Mouse (Mus musculus) gonadal fat pad, adult 2 months (tissue): ENCODE data around the gene Reln. TPM values are rescaled to one million over a fixed set of nuclear protein-coding genes. Genes with fewer than 3 reads are reported as not detected.

Source experiments
- DNase-seq: peaks from one replicate; pipeline ENCODE4 v3.0.0-alpha.2; 2012; ENCODE audit warnings: low read depth
- polyA plus RNA-seq: library from polyadenylated mRNA; depleted of rRNA; stranded (reverse); fragments of >200 nt; gene quantifications from 2 replicates; pipeline ENCODE4 v1.2.3, GENCODE M21; 2012

The Reln gene
- polyA plus RNA-seq, 1 experiment: 7.8 TPM

DNA sequence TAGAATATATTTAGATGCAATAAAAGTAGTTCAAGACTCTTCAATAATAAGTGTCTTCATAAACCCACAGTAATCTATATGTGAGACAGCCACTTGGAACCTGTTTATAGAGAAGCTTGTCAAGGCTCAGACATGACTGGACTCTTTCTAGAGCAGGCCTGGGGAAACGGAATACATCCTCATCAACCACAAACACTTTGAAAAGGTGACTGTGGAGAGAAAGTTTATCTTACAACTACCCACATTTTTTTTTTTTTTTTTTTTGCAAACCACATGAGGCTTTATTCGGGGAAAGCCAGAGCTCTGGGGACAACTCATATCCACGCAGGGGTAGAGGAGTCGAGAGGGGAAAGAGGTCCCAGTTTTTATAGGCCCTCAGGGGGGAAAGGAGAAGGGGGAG lies 36.6 kb downstream of the Reln start:
- DNase-seq: no peak

DNA sequence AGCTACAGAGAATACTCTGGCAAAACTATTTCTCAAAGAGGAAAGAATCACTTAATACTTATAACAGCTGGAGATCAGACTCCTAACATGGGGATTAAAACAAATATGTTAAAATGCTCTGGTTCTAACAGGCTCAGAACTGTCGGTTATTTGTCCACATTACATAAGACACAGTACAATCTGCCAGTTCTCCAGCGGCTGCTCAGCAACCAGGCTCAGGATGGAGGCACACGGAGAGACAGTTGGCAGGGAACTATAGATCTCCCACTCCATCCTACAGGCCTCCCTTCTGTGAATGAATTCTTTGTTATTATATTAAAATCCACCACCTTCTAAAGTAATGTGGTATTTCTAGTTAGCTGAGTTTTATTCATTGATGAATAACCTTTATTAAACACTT lies 37.4 kb downstream of the Reln start:
- no peak for DNase-seq

DNA sequence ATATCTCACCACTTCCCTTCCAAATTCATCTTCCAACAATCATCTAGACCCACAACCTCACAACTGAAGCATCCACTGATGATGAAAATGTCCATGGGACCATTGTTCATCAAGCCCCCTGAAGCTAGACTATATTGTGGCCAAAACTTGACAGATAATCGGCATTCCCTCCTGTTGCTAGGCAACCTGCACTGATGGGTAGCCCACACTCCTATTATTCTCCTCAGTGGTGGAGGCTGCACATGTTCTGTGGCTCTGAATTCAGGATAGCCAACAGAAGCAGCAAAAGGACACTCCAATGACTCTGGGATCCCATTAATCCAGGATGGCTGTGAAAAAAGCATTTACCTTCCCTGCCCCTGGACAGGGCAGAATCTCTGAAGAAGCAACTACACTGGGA lies 40.8 kb downstream of the Reln start:
- DNase-seq: no peak

DNA sequence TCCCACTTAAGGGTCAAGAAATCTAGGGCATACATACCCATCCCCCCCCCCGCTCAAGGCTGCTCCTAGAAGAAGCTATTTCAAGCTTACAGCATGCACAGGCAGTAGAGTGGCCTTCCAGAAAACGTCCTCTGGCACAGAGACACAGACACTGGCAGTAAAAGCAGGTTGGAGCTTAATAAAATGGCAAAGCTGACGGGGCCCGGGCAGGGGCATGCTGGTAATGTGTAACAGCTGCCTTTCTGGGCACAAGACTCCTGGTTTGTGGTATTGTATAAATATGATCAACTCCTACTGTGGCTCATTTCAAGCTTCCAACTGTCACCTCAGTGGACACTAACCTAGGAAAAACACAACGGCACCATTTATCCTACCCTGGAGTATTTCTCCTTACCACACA lies 42.2 kb downstream of the Reln start:
- DNase-seq: no peak

DNA sequence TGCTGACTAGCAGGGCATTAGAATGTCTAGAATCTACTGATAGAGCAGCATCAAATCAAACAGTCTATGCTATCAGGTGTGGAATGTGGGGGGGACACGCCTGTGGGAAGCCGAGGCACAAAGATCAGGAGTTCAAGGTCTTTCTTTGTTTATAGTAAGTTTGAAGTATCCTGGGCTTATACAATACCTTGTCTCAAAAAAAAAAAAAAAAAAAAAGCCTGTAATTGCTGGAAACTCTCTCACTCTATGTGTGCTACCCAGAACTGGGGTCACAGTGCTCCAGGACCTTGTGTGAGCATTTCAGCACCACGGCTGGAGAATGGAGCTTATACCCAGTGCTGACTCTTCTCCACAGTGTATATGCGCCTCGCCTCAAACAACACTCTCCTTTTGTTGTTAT lies 43.7 kb downstream of the Reln start:
- no peak for DNase-seq

DNA sequence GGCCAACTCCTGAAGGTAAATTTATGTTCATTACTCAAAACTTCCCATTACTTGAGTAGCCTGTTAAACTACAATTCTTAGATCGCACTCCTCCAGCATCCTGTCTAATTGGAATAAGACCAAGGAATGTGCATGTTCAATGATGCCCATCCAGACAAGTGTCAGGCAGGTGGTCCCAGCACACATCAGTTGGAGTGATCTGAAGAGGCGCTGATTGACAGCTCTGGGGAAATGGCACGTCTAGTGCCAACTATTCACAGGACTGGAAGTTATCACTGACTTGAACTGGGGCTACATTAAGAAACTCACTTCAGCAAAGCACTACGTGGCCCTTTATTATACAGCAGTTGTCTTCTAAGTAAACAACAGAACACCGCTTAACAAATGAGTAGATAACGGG lies 44.5 kb downstream of the Reln start:
- no peak for DNase-seq

DNA sequence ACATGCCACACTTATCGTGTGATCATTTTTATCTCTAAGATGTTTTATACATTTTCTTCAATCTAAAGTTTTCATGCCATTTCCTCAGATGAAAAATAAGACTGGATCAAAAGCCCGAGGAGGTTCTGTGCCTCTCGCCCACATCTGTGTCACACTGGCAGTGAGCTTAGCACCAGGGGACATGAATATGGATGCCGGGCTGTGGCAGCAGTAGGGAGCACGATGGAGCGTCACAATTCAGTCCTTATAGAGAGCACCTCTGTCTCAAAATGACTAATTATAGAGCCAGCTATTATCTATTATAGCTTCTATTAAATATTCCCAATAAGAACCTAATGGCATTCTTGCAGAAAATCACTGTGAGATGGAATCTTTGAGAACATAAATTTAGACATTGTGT lies 49.3 kb downstream of the Reln start:
- no peak for DNase-seq

DNA sequence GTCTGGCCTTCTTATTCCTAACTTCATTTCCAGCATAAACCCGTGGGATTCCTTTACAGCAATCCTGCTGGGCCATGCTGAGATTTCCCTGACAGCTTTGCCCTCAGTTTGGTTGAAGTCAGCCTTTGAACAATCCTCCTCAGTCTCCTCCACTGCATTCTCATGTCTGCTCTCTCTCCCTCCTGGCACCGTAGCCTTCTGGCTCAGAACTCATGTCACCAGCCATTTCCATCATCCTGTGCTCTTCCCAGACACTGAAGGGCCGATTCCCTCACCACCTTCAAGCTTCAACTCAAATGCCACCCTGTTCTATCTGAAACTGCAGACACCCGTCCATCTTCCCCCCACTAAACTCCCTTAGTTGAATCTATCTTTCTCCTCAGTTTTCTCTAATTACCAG lies 53.1 kb downstream of the Reln start:
- no peak for DNase-seq

DNA sequence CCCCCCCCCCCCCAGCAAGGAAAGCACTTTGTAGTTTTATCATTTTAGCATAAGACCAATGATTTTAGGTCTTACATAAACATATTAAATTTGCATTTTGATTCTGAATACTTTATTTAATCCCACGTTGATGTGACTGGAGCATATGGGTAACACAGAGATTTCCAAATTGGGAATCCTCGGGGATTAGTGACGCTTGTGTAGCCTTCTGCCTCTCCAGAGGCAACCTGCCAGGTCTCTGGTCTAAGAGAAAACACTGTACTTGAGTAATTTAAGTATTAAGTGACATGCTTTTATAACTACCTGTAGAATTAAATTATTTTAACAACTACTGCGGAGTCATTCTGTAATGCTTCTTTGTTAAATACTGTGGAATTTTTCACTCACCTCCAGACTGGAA lies 59.1 kb downstream of the Reln start:
- DNase-seq: no peak

DNA sequence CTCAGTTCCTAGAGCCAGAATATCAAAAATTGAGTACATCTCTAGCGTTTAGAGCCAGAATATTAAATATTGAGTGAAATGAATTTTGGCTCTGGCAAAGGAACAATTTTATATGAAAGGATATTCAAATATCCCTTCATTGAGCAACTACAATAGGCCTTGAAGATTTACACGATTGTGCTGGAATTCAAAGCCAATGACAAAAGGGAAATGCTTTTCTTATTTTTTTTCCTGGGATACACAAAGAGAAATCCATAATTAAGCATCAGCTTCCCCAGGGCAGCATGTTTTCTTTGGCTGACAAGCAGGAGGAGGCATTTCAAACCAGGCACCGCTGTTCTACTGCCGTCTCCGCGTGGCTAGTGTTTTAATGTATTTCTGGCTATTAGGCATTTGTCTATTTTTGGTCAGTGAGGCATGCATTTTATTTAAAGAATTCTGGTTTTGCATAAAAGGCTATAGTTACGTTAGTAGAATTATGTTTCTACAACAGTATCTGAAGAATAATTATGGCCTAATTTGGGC lies 62.3 kb downstream of the Reln start:
- DNase-seq: no peak

DNA sequence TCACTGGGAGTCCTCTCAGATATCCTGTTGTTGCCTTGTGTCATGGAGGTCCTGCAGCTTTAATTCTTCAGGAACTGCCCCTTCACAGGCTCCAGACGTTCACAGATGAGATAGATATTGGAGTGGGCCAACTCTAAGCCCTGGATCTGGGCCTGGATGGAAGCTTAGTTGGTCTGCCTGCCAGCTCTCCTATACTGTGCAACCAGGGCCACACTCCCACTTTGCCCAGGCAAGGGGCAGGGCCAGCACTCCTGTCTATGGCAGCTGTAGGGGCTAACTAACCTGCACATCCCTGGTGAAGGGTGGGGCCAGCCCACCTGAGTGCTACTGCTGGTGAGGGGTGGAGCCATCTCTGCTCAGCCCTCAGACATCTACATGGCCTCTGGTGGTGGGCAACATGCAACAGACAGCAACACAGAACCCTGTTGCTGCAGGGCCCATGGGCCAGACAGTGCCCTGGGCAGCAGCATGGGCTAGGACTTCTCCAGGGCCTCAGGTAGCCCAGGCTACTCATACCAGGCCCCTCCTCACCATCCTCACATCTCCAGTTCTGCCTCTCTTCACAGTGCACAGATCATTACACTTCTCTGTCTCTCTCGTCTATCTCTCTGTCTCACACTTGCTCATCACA lies 63.9 kb downstream of the Reln start:
- DNase-seq: no peak

DNA sequence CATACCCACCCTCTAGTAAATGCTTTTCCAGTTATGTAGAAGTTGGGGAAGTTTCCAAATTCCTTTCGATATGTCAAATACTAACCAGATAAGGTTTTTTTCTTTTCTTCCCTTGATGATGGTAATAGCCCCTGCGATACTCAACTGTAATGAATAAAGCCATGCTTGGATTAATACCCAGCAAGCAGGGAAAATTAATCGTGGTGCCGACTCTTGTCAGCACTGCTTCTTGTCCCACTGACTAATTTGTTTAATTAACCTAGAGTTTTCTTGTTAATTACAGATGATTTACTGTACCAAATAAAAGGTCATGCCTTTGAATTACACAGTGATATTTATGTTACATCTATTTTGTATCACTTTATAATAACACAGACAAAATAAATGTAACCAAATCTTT lies 65.3 kb downstream of the Reln start:
- no peak for DNase-seq

DNA sequence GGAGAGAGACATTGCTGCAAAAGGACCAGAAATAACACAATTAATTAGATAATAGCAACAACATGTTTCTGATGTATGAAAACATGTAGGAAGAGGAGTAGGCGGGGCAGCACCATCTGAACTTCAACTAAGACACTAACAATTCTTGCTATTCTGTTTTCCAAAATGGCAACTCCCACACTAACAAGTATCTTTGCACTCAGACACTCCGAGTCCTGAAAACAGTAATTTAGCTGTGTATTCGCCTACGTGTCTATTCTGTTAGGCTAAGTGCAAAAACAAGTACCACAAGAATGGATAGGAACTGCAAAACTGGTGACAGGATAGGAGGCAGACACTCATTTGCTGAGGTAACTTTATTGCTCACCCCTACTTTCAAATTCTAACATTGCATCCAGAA lies 70.4 kb downstream of the Reln start:
- no peak for DNase-seq

DNA sequence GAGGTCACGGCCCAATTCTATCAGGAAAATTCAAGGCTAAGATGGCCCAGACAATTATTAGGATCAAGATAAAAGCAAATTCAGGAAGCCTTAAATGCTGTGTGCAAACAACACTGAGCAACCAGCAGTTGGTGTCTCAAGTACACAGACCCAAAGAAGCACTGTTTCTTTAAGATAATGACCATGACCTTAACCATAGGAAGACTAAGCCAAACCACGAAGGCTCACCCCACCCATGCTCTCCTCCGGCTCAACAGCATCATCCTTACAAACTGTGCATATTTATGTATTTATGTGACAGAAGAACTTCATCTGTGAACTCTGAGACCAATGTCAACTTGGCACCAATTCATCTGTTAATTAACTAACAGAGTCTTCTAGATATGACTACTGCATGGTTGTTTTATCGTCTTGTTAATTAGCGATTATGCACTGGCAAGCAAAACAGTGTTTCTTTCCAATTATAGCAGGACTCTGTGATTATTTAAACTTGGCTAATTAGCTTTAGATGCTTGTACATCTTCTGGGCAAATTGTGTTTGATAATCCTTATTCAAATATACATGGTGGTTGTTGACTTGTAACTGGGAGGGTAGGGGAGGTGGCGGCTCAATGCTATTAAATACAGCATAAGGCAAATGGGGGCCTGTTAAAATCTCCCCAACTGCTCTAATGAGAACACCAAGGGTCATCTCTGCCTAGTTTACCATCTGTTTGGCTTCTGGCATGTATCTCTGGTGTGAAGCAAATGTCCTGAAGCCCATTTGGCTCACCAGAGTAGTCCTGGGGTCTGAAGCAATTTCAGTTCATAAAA lies 77.8 kb downstream of the Reln start:
- DNase-seq: no peak

DNA sequence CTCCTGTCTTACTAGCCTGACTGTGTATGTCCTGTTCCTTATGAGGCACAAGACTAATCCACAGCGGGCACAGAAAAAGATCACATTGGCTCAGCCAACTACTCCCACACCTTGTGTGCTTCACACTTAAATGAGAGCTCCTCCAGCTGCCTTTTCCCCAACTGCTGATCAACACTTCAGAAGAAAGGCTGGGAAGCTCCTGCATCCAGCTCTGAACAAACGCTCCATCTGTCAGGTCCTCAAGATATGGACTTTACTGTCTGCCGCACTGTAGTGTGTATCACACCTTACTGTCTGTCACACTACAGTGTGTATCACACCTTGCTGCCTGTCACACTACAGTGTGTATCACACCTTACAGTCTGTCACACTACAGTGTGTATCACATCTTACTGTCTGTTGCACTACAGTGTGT lies 82.1 kb downstream of the Reln start:
- no peak for DNase-seq

DNA sequence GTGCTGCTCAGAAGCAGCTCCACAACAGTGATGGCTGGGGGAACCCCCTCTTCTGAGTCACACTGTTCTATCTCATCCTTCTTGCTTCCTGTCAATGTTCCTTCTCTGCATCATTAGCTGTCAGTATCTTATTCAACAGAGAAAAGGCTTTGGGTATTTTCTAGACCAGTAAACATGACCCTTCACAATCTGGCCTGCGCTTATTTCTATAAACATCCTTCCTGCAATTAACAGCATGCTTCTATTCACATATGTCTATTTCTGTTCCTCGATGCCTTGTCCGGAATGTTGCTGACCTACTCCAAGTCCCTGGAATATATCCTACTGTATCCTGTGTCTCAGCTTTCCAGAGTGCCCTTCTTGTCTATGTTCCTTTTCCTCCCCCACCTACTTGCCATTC lies 89.2 kb downstream of the Reln start:
- no peak for DNase-seq

DNA sequence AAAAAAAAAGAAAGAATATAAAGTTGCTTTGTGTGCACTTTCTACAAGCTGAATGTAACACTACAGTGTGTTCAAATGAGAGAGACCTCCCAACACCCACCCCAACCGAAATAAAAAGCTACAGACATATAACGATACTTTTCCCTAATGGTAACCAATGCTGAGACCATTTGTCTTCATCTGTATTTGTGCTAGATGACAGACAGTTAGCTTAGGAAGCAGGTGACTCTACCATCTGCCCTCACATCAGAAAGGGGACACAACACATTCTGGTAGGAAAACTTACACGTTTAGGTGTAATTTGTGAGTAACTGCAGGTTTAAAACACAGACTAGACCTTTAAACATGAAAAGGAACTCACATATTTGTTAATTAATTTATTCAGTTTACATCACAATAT lies 90.6 kb downstream of the Reln start:
- no peak for DNase-seq

DNA sequence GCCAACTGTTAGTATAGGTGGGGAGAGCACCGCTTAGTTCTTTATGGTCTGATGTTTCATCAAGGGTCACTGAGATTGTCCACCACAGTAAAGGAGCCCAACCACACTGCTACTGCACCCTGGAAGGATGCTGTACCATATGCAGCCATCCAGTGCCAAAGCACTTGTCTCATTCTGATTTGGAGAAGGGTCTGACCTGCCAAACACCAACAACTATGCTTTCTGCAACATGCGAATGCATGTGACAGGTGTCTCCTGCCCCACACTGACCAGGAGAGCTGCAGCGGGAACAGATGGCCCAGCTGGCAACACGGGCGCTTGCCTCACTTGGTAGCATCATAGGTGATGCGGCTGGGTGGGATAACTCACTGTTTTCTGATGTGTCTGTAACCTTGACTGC lies 91.2 kb downstream of the Reln start:
- no peak for DNase-seq

DNA sequence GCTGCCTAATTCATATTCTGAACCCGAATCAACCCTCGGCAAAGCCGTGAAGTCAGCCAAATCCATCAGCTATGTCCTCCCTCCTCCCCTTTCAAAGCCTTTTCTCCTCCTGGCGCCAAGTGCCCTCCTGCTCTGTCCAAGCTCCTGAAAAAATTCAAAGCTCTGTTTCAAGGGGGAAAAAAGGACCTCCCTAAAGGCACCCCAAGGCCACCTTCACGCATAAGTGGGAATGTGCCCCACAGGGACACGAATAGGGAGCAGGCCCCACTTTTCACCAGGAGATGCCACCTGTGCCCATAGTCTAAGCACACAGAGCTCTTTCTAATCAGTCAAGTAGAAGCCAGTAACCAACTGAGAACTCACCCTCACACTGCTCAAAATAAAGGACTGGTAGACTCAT lies 96.7 kb downstream of the Reln start:
- no peak for DNase-seq

DNA sequence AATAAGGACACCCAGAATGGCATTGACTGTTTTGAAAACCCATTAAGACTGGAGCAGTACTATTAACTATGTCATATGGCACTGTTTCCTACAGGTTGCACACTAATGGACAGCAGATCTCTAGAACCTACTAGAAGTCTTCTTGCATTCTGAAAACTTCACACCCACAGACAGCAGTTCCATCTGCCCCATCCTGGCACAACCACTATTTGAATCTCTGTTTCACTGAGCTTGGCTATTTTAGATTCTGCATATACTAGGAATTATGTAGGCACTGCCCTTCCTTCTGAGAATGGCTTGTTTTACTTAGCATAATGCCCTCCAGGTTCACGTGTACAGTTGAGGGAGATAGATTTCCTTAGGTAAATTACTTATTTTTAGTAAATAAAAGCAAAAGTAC lies 99.4 kb downstream of the Reln start:
- DNase-seq: no peak

DNA sequence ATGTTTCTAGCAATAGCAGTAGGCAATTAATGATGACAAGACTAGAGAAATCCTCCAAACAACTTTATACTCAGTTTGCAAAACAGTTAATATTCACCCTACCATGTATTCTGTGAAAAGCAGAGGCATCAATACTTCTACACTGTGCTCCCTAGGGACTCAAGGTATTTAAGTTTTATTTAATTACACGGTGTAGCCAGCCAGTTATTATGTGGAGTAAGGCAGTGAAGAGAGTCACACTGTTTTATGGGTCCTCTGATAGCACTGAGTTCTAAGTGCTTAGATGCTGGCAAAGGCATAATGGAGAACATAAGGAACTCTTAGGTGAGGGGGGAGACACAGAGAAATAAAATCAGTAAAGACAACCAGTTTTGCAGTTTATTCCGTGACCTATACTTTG lies 101.0 kb downstream of the Reln start:
- DNase-seq: no peak

DNA sequence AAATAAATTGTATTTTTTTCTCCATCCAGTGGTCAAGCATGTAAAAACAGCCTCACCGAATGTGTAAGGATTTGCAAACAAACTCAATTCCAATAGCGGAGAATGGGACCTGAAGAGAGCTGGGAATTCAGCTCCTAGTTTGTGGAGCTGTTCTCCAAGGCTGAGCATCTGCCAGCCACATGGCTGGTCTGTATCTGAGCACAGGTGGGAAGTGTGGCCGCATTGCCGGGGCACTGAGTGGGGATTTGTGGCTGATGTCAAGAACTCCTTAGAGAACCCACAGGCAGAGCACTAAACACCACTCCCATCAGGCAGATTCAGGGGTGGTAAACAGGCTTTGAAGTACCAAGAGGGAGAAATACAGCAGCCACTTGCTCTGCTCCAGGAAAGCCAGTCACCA lies 102.9 kb downstream of the Reln start:
- DNase-seq: no peak

DNA sequence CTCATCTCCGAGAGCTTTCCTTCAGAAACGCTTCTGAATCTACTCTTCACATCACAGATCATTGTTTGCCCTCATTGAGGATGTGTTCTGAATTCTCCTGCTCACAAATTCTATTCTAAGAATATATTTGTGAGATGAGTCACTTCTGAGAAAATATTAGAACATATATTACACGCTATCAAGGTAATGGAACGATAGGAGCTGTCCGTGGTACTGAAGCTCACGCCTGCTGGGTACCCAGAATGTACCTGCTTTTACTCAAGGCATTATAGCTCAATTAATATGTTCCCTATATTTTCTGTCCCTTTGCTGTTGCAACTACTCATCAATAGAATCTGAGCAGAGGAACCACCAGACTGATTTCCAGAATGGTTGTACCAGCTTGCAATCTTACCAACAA lies 107.7 kb downstream of the Reln start:
- DNase-seq: no peak

DNA sequence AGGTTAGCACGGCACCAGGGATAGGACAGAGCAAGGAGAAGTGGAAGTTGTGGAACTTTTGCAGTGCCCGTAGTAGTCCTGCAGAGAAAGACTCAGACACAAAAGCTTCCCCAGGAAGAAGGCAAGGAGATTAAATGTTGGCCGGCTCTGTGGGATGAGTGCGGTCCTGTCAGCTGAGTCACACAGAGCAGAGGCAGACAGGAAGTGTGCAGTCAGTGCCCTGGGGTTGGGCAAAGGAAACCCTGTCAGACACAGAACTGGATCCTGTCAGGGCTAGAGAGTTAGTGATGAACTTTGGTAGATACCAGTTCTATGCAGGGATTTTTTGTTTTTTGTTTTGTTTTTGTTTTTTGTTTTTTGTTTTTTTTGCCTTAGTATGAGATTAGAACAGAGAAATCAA lies 120.0 kb downstream of the Reln start:
- DNase-seq: no peak
